Mouse (Mus musculus): ENCODE measurements around the gene Wdr89.

The Wdr89 gene

DNA sequence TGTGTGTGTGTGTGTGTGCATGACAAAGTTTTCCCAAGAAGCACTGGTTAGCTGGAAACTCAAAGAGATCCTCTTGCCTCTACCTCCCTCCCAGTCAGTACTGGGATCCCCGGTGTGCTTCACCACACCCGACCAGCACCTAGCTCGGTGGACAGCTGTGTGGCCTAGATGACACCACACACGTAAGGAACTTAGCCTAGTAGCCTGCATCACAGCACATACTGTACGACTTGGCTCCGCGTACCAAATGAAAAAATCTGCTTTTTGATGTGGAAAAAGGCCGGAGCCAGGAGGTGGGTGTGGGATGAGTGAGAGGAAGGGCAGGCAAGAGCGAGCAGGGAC, 450 bp downstream of the Wdr89 start:
- DNase-seq (ENCODE audit: low spot score), result peak; percentile 58

DNA sequence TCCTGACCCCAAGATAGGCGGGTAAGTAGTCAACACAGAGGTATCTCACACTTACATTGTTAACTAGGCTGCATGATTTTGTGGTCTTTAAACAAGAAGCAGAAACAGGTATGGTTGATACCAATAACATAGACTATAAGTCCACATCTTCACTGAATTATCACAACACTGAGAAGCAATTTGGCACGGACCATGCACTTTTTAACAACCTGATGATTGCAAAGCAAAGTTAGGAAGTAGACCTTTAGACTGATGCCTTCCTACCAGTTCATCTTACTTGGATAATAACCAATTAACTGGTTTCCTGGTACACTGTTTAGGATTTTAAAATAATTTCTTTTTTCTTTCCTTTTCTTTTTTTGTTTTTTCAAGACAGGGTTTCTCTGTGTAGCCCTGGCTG, 1.1 kb downstream of the Wdr89 start:
- DNase-seq (ENCODE audit: low spot score), result no peak

DNA sequence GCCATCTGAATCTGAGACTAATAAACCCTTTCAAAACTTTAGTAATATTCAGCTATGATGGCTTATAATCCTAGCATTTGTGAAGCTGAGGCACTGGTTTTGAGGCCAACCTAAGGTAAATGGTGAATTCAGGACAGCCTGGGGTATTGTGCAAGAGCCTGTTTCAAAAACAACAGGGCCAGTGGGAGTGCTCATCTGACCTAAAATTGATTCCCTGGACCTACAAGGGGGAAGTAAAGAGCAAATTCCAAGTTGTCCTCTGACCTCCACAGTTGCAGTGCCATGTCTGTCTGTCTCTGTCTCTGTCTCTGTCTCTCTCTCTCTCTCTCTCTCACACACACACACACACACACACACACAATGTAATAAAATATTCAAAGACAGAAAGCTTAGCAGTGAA, 2.4 kb downstream of the Wdr89 start:
- peak; percentile 54 for DNase-seq (ENCODE audit: low spot score)

DNA sequence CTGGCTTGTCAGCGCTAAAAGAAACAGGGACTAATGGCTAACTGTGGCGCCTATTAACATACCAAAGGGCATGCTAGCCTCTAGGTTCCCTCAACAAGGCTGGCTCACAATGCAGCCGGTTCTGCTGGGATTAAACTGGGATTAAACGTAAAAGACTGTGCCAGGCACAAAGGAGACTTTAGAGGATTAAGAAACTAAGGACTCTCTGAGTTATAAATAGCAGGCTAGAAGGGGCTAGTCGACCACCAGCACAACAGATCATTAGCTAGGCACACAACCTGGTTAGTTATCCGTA, 4.9 kb downstream of the Wdr89 start:
- DNase-seq (ENCODE audit: low spot score), result no peak

DNA sequence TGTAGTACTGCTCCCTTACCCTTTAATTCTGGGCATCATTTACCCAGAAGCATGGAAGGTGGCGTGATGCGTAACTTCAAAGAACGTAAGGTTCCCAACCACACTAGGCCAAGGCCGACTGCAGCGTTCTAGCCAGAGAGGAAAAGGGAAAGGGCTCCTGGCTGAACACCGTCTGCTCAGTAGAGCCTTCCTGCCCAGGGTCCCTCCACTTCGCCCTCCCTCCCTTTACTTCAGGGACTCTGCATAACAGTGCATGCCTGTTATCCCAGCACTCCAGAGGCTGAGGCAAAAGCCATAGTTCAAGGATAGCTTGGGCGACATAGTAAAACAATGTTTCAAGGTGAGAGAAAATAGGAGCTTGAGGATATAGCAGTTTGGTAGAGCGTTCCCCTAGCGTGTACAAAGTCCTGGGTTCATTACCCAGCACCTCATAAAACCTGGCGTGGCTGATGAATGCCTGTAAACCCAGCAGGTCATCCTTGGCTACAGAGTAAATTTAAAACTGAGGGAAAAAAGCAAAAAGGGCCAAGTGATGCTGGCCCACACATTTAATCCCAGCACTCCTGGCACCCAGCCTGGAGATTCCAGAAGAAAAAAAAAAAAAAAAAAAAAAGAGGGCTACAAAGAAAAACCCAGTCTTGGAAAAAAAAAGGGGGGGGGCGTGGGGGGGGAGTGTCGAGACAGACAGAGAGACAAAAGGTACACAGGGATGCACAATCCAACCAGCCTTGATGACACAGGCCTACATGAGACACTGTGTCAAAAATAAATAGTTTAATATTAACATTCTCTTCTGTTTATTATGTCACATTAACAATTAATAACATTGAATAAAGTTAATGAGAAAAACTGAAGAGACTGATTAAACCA, 5.5 kb downstream of the Wdr89 start:
- DNase-seq (ENCODE audit: low spot score), result no peak

DNA sequence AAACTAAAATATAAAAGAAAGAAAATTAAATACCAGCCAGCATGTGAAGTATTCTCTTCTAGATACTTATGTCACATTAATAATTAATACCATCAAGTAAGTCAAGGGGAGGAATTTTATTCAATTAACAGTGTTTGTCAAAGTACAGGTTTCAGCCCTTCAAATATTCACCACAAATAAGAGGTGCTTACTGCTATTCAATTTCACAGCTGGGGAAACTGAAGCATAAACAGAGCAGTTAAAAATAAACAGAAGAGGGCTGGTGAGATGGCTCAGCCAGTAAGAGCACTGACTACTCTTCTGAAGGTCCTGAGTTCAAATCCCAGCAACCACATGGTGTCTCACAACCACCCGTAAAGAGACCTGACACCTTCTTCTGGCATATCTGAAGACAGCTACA, 7.0 kb downstream of the Wdr89 start:
- no peak for DNase-seq (ENCODE audit: low spot score)

DNA sequence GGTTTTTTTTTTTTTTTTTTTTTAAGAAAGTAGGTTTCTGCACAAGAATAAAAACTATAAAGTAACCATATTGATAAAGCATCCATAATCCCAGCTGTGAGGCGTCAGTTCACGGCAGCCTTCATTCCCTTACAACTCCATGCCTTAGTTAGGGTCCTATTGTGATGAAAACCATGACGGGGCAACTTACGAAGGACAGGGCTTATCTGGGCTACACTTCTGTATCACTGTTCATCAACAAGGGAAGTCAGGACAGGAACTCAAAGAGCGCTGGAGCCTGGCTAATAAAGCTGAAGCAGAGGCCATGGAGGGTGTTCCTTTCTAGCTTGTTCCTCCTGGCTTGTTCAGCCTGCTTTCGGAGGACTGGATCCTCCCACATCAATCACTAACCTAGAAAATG, 10.9 kb downstream of the Wdr89 start:
- DNase-seq (ENCODE audit: low spot score), result no peak

DNA sequence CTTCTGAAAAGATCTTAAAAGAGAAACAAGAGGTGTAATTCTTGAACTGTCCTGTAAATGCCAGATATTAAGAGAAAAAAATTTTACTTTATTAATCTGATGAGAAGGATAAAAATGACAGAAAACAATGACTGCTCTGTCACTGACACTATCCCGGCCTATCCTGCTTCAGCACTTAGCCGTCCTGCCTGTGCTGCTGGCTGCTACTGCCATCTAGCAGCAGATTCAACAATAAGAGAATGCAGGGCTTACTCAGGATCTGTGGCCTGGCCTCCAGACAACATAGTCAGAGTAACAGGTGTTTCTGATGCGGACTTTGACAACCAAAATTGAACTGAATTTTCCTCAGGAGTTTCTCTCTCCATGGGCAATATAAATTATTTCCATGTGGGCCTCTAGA, 12.8 kb downstream of the Wdr89 start:
- peak; percentile 58 for DNase-seq (ENCODE audit: low spot score)

DNA sequence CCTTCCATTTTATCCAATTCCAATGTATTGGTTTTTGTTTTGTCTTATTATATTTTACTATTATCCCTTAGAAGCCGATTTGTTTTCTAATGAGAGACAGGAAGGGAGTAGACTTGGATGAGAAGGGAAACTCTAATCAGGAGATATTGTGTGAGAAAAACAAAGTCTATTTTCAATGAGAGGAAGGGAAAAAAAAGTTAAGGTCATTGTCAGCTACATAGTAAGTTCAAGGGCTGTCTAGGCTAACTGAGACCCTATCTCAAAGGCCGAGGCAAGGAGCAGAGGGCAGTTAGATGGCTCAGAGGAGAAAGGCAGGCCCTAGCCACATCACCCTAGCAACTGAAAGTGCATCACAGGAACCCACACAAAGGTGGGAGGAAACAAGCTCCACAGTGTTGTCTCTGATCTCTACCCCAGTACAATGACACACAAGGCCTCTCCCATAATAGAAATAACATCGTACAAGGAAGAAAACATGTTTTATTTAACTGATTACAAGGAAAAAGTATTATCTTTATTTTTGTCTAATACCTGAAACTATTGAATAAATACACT, 15.0 kb downstream of the Wdr89 start:
- DNase-seq (ENCODE audit: low spot score), result no peak

DNA sequence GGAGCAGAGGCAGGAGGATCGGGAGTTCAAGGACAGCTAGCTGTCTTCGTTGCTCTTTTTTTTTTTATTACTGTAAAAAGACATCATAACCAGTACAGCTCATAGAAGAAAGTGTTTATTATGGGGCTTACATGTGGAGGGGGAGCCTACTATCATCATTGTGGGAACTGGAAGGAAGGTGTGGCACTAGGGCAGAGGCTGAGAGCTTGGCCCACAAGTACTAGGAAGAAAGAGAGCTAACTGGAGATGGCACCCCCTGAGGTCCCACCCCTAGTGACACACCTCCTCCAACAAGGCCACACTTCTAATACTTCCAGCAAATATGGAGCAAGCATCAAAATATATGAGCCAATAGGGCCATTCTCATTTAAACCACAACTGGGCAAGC, 19.6 kb downstream of the Wdr89 start:
- no peak for DNase-seq (ENCODE audit: low spot score)

DNA sequence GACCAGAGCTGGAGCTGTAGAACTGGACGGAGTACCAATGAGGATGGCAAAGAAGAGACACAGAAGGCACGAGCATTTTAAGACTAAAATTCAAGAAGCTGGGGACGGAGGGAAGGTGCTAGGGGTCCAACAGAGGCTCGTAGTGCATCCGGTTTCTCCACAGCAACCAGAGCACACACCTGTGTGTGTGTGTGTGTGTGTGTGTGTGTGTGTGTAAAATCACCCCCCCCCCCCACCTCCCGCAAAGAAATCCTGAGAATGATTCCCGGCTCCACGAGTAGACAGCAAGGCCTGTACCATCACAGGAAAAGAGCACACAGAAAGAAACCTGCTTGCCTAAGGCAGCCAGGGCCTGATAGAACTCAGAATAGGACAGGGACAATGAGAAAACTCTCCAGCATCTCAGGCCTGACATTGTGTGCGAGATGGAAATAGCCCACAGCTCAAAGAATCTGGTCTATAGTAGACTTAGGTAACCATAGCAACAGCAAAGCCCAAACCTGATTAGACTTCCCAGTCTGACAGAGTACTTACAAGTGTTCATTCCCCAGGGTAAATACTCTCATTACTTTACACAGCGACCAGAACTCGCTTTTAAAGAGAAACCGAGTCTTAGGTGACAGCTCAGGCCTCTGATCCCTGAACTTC, 20.2 kb downstream of the Wdr89 start:
- no peak for DNase-seq (ENCODE audit: low spot score)

DNA sequence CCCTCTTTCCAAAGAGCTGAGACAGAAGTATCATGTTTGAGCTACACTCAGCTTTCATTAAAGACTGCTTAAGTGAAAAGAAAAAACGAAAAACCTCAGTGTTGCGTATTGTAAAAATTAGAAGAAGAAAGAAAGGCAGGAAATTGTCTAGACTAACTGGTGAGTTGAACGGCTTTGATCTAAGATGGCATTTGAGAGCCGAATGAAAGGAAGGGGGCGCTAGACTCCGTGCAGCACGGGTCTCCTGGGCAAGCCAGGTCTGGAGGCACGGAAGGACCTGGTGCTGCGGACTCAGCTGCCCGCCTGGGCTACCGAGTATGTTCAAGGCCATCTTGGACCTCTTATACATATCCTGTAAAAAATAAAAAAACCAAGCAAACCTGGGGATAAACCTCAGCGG, 21.1 kb downstream of the Wdr89 start:
- no peak for DNase-seq (ENCODE audit: low spot score)

DNA sequence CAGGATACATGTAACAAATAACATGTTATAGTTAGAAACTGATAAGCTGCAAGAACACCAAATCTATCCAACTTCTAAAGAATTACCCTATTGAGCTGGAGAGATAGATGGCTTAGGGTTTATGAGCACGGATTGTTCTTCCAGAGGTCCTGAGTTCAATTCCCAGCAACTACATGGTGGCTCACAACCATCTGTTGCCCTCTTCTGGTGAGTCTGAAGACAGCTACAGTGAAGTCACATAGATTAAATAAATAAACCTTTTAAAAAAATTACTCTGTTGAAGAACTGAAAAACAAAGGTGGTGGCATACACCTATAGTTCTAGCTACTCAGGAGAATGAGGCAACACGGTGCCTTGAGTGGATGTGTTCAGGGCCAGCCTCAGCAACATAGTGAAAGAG, 21.7 kb downstream of the Wdr89 start:
- DNase-seq (ENCODE audit: low spot score), result no peak

DNA sequence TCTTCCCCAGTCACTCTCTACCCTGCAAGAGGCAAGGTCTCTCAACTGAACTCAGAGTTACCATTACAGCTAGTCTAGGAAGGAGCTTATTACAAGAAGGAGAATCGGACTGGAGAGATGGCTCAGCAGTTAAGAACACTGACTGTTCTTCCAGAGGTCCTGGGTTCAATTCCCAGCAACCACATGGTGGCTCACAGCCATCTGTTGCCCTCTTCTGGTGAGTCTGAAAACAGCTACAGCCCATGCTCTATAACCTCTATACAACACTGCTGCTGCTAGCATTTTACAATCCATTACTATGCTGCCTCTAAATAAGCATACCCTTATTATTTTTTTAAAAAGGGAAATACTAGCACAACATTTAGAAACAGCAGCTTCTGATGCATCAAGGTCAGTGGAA, 23.6 kb downstream of the Wdr89 start:
- no peak for DNase-seq (ENCODE audit: low spot score)

DNA sequence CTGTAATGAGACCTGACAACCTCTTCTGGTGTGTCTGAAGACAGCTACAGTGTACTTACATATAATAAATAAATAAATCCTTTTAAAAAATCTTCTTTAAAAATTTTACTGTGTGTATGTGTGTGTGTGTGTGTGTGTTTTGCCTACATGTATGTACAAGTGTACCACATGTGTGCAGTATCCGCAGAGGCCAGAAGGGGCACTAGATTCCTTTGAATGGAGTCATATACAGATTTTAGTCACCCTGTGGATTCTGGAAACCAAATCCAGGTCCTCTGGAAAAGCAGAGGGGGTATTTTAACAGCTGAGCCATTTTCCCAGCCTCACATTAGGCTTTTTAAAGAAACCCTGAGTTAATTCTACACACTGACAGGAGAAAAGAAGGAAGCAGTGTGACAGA, 27.6 kb downstream of the Wdr89 start:
- DNase-seq (ENCODE audit: low spot score), result no peak

DNA sequence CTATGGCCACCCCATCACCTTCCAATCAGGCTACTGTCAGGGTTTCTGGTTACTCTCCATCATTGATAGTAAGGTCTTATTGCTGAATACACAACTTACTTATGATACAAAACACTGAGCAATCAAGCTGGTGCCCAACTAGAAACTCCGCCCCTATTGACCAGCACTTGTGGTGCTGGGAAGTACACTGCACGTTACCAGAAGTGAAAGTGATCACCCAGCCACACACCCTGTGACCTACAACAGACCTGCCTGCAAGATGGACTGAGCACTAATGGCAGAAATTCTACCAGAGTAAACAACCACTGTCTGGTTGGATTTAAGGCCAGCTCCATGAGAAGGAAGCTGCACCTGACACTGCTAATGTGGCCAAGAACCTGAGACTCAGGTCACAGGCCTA, 31.0 kb downstream of the Wdr89 start:
- DNase-seq (ENCODE audit: low spot score), result no peak

DNA sequence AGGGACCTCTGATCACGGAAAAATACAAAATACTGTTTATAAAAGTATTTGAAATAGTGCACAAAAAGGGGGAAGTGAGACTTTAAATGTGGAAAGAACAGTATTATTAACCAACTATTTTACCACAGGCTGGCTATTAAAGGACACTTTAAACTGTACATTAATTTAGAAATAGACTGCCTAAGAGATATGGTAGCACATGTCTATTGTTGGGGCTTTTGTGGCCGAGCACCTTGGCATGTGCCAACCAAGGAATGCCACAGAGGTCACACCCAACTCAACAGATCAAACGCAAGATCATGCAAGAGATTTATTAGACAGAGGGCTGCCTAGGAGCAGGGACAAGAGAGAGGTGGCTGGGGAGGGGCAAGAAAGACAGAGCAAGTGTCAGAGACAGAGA, 32.2 kb downstream of the Wdr89 start:
- no peak for DNase-seq (ENCODE audit: low spot score)

DNA sequence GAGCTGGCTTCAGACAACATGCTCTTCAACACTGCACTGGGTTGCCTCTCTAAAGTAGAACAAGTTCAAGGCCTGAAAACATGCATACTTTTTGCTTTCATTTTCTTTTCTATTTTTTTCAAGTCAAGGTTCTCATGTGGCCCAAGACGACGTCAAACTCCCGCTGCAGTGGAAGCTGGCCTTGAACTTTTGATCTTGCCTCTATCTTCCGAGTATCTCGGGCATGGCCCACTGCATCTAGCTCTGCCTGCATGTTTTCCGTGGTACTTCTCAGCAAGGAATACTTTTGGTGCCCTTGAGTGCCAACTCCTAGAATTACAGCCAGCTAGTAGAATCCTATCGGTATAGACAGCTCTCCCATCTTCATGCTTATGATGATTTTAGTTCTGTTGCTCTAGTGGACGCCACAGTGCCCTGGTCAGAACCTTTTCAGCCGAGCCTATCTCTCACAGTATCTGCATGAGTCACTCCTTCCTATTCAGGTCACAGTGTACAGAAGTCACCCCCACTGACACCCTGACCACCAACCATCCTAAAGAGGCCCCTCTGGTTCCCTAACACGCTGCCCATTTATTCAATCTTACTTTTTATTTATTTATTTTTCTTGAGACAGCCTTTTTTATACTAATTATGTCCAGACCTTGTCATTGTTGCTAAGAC, 33.4 kb downstream of the Wdr89 start:
- DNase-seq (ENCODE audit: low spot score), result no peak

DNA sequence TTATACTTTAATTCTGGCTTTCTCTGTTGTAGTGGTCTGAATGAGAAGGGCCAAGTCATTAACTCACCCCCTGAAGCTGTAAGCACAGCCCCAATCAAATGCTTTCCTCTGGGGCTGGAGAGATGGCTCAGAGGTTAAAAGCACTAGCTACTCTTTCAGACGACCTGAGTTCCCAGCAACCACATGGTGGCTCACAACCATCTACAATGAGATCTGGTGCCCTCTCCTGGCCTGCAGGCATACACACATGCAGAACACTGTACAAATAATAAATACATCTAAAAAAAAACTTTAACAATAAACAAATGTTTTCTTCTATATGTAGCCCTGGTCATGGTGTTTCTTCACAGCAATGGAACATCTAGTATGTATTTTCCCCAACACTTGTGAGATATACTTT, 39.7 kb downstream of the Wdr89 start:
- DNase-seq (ENCODE audit: low spot score), result no peak

DNA sequence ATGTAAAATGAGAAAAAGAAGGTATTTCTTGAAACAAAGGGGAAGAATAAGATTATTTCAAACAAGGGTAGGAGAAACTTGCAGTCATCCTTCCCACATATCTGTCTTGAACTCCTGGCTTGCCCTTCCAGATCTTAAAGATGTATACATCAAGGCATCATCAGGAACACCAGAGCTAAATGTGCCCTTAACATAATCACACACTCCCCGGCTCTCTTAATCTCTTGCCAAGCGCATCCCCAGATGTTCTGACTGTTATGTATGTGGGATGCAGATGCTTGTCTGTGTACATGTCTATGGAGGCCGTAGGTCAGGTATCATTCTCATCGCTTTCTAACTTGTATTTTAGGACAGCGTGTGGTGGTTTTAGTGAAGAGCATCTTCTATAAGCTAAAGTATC, 46.0 kb downstream of the Wdr89 start:
- DNase-seq (ENCODE audit: low spot score), result no peak

DNA sequence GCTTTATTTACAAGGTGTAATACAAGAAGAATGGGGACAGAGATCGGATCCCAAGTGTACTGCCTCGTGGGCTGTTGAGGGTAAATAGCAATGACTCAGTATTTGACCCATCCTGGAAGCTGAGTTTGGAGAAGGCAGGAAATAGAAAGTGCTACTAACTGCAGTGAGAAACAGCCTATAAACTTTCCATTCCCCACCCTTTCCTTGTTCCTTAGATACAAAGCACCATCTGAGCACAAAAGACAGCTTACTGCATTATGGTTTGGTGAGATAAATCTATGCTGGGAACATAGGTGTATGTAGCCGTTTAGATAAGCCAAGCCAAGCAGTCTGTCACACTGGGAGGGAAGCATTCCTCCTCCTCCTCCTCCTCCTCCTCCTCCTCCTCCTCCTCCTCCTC, 46.5 kb downstream of the Wdr89 start:
- no peak for DNase-seq (ENCODE audit: low spot score)

DNA sequence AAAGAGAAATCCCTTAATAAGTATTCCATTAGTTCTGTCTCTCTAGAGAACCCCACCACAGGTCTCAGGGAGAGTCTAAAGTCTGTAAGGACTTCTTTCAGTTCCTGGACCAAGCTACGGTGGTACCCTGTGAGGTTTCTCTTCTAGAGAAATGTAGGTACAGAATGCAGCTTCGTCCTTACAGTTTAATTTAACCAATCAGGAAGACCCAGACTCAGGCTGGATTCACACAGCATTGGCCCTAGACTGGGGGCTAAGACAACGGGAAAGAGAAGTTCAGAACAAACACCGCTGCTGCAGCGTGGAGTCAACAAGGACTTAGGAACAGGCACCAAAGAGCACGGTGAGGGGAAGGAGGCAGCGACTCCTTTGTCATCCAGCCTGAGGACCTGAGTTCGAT, 52.5 kb downstream of the Wdr89 start:
- DNase-seq (ENCODE audit: low spot score), result no peak

DNA sequence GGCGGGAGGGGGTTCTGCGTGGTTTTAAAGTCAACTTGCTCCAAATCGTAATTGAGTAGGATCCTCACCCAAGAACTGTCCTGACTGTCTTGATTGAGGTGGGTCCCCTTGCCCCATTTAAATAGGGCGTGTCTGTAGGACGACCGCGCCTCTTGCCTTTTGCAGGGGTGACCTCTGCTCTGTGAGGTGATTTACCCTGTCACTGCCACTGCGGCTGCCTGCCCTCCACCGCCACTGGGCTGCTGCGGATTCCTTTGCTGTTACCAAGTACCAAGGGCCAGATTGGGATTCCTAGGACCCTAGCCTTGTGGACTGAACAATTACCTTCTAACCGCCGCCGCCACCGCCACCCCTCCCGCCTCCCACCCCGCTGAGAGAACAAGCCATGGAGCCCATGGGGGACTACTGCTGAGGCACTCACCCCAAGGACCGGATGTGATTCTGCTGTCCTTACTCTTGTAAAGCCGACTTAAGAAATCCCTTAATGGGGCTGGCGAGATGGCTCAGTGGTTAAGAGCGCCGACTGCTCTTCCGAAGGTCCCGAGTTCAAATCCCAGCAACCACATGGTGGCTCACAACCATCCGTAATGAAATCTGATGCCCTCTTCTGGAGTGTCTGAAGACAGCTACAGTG, 53.1 kb downstream of the Wdr89 start:
- no peak for DNase-seq (ENCODE audit: low spot score)
